Mouse (Mus musculus): ENCODE measurements around the gene Ctcf. TPM values are rescaled to one million over a fixed set of nuclear protein-coding genes. Genes with fewer than 3 reads are reported as not detected.

Gene Ctcf
- polyA plus RNA-seq, 1 experiment: 16.7 TPM

DNA sequence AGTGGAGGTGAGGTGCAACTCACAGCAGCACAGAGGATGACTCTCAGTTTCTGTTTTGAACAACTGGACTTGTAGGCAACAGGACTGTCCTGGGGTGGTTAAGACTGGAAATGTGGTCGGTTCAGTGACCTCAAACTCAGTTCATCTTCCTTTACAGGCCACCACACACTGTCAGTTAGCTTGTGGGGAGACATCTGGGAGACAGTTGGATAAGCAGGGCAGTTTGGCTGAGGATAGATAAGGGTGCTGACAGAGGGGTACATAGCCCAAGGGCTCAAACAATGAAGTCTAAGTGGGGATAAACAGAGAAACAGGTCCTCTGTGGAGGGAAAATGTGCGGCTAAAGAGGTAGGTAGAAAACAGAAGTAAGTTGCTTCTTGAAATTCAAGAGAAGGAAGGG is 27.0 kb upstream of the Ctcf start:
- WGBS: 40% methylated on average over 2 of the region's 2 CpGs
- H3K27me3 ChIP-seq (replicated peaks; ENCODE audit: control insufficient read depth, insufficient read depth, low read length): no peaks in the 10 kb centered on the region
- no peak for DNase-seq
- H3K27ac ChIP-seq (ENCODE audit: insufficient read depth, low read depth, low read length): no peak overlapping the region
- TF ChIP-seq CTCF (conservative IDR thresholded peaks at IDR 0.05; ENCODE audit: insufficient read depth, insufficient read length, low read depth, low read length) (no peak), POLR2A (IDR thresholded peaks at IDR 0.05; ENCODE audit: low read depth, low read length) (no peak)
- no peak overlapping the region for H3K4me3 ChIP-seq (ENCODE audit: insufficient read depth, low read depth, low read length)
- H3K4me1 ChIP-seq (ENCODE audit: control insufficient read depth, insufficient read depth, low read length): peaks cover 9% of the 10 kb centered on the region
- no peaks in the 10 kb centered on the region for H3K36me3 ChIP-seq (ENCODE audit: control insufficient read depth, insufficient read depth, low read length)

DNA sequence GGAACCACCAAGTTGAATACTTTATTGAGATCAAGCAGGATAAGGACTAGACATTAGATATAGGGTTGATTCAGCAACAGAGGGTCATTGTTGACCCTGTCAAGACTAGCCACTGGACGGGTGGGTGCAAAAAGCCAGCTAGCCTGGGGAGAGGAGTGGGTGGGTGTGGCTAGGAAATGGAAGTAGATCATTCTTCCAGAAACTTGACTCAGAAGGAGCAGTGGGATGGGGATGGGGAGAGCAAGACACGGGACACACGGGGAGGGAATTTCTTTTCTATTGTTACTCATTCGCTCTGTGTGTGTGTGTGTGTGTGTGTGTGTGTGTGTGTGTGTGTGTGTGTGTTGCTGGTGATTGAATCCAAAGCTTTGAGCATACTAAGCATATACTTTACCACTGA is 26.6 kb upstream of the Ctcf start:
- Histone ChIP-seq H3K4me1 (ENCODE audit: control insufficient read depth, insufficient read depth, low read length) (peaks cover 9% of the 10 kb centered on the region), H3K36me3 (ENCODE audit: control insufficient read depth, insufficient read depth, low read length) (no peaks in the 10 kb centered on the region), H3K4me3 (ENCODE audit: insufficient read depth, low read depth, low read length) (no peak overlapping the region), H3K27ac (ENCODE audit: insufficient read depth, low read depth, low read length) (no peak overlapping the region), H3K27me3 (replicated peaks; ENCODE audit: control insufficient read depth, insufficient read depth, low read length) (no peaks in the 10 kb centered on the region)
- peak; percentile 27 for DNase-seq
- WGBS: 36% methylated on average over 4 of the region's 4 CpGs
- TF ChIP-seq CTCF (conservative IDR thresholded peaks at IDR 0.05; ENCODE audit: insufficient read depth, insufficient read length, low read depth, low read length): no peak
- TF ChIP-seq POLR2A (IDR thresholded peaks at IDR 0.05; ENCODE audit: low read depth, low read length): no peak

DNA sequence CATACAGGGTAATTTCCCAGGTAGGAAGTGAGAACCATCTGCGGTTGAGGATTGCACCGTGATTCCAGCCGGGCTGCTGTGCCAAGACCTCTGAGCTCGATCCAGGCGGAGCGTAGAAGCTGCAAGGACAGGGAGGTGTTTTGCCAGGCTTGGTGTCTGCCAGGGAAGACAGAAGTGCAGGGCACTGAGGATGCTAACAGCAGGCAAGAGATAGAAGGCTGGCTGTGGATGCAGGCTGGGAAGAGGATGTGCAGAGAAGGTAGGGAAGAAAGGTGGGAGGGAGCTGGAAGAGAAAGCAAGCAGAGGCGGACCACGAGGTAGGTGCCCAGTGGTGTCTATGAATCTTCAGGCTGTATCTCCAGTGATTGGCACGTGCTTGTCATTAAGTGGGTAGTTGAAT is 24.5 kb upstream of the Ctcf start:
- H3K27me3 ChIP-seq (replicated peaks; ENCODE audit: control insufficient read depth, insufficient read depth, low read length): no peaks in the 10 kb centered on the region
- H3K4me1 ChIP-seq (ENCODE audit: control insufficient read depth, insufficient read depth, low read length): peaks cover 9% of the 10 kb centered on the region
- H3K36me3 ChIP-seq (ENCODE audit: control insufficient read depth, insufficient read depth, low read length): no peaks in the 10 kb centered on the region
- H3K4me3 ChIP-seq (ENCODE audit: insufficient read depth, low read depth, low read length): no peak overlapping the region
- DNase-seq: no peak
- TF ChIP-seq POLR2A (IDR thresholded peaks at IDR 0.05; ENCODE audit: low read depth, low read length) (no peak), CTCF (conservative IDR thresholded peaks at IDR 0.05; ENCODE audit: insufficient read depth, insufficient read length, low read depth, low read length) (no peak)
- no peak overlapping the region for H3K27ac ChIP-seq (ENCODE audit: insufficient read depth, low read depth, low read length)
- WGBS: 83% methylated on average over 9 of the region's 9 CpGs

DNA sequence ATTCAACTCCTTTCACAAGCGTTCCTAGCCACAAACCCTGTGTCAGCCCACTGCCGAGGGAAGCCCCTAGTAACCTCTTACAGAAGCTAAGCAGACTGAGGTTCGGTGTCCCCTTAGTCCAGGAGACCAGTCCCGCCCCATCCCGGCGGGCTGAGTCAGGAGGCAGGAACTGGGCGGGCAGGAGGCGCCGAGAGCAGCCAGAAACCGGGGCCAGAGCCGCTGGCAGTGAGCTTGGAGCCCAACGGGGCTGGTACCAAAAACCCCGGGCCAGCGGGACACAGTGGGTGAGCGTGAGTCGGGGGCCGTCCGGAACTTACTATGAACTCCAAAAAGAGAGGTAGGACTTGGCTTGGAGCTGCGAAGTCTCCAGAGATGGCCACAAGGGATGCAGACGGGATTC is 23.3 kb upstream of the Ctcf start:
- Histone ChIP-seq H3K4me3 (ENCODE audit: insufficient read depth, low read depth, low read length) (peak overlapping the region; percentile 62), H3K36me3 (ENCODE audit: control insufficient read depth, insufficient read depth, low read length) (peaks cover 1% of the 10 kb centered on the region; the same call in 1 of the 2 replicates), H3K4me1 (ENCODE audit: control insufficient read depth, insufficient read depth, low read length) (peaks cover 5% of the 10 kb centered on the region; the same call in 1 of the 2 replicates), H3K27me3 (replicated peaks; ENCODE audit: control insufficient read depth, insufficient read depth, low read length) (no peaks in the 10 kb centered on the region), H3K27ac (ENCODE audit: insufficient read depth, low read depth, low read length) (peak overlapping the region; percentile 65; the same call in 1 of the 2 replicates)
- 16% methylated on average over 20 of the region's 20 CpGs for WGBS
- peak; percentile 70 for DNase-seq
- no peak for TF ChIP-seq POLR2A (IDR thresholded peaks at IDR 0.05; ENCODE audit: low read depth, low read length)
- TF ChIP-seq CTCF (conservative IDR thresholded peaks at IDR 0.05; ENCODE audit: insufficient read depth, insufficient read length, low read depth, low read length): no peak

DNA sequence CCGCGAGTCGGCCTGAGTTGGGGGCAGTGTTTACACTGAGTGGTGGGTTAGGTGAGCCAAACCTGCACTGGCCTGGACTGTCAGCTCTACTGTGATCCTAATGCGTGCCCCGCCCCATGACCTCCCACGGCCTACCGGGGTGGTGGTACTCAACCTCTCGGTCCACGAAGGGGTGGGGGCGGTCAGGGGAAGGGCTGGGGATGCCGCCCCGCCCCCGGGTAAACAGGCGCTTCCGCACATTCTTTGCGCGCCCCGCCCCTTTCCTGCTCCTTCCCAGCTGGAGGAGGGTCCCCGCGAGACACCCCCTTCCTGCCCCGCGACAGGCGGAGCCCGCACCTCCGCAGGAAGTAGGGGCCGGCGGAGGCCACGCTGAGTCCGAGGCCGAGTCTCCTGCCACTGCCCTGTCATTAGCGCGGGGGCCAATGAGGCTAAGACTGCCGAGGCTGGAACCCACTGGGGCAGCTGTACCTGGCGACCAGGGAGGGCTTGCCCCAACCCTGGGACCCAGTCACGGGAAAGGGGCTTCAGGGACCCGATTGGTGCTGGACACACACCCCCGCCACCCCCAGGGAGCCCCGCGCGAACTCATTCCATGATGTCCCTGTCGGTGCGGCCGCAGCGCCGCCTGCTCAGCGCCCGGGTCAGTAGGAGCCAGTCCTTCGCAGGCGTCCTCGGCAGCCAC is 22.4 kb upstream of the Ctcf start:
- Histone ChIP-seq H3K4me3 (ENCODE audit: insufficient read depth, low read depth, low read length) (peak overlapping the region; percentile 62), H3K27me3 (replicated peaks; ENCODE audit: control insufficient read depth, insufficient read depth, low read length) (no peaks in the 10 kb centered on the region), H3K36me3 (ENCODE audit: control insufficient read depth, insufficient read depth, low read length) (peaks cover 4% of the 10 kb centered on the region; the same call in 1 of the 2 replicates), H3K27ac (ENCODE audit: insufficient read depth, low read depth, low read length) (0 out of 2 replicates have a peak overlapping the region, but pooled peaks have one; percentile 51), H3K4me1 (ENCODE audit: control insufficient read depth, insufficient read depth, low read length) (no peaks in the 10 kb centered on the region; the same call in 1 of the 2 replicates)
- peak; percentile 90 for DNase-seq
- WGBS: 26% methylated on average over 50 of the region's 50 CpGs
- no peak for TF ChIP-seq POLR2A (IDR thresholded peaks at IDR 0.05; ENCODE audit: low read depth, low read length)
- TF ChIP-seq CTCF (conservative IDR thresholded peaks at IDR 0.05; ENCODE audit: insufficient read depth, insufficient read length, low read depth, low read length): no peak

DNA sequence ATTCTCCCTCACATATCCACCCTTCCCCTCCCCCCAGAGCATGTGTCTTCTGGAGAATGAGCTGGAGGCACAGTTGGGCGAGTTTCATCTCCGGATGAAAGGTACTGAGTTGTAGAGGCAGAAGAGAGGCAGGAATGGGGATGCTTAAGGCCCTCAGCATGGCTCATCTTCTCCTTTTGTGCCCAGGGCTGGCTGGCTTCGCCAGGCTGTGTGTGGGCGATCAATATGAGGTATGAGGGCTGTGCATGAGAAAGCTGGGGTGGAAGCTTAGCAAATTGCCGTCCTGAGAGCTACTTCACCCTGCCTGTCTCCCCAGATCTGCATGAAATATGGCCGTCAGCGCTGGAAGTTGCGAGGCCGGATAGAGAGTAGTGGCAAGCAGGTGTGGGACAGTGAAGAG is 20.4 kb upstream of the Ctcf start:
- DNase-seq: no peak
- H3K4me3 ChIP-seq (ENCODE audit: insufficient read depth, low read depth, low read length): no peak overlapping the region
- TF ChIP-seq POLR2A (IDR thresholded peaks at IDR 0.05; ENCODE audit: low read depth, low read length) (no peak), CTCF (conservative IDR thresholded peaks at IDR 0.05; ENCODE audit: insufficient read depth, insufficient read length, low read depth, low read length) (no peak)
- H3K27me3 ChIP-seq (replicated peaks; ENCODE audit: control insufficient read depth, insufficient read depth, low read length): no peaks in the 10 kb centered on the region
- H3K4me1 ChIP-seq (ENCODE audit: control insufficient read depth, insufficient read depth, low read length): no peaks in the 10 kb centered on the region; the same call in 1 of the 2 replicates
- peaks cover 5% of the 10 kb centered on the region; the same call in 1 of the 2 replicates for H3K36me3 ChIP-seq (ENCODE audit: control insufficient read depth, insufficient read depth, low read length)
- H3K27ac ChIP-seq (ENCODE audit: insufficient read depth, low read depth, low read length): no peak overlapping the region
- WGBS: 88% methylated on average over 9 of the region's 9 CpGs

DNA sequence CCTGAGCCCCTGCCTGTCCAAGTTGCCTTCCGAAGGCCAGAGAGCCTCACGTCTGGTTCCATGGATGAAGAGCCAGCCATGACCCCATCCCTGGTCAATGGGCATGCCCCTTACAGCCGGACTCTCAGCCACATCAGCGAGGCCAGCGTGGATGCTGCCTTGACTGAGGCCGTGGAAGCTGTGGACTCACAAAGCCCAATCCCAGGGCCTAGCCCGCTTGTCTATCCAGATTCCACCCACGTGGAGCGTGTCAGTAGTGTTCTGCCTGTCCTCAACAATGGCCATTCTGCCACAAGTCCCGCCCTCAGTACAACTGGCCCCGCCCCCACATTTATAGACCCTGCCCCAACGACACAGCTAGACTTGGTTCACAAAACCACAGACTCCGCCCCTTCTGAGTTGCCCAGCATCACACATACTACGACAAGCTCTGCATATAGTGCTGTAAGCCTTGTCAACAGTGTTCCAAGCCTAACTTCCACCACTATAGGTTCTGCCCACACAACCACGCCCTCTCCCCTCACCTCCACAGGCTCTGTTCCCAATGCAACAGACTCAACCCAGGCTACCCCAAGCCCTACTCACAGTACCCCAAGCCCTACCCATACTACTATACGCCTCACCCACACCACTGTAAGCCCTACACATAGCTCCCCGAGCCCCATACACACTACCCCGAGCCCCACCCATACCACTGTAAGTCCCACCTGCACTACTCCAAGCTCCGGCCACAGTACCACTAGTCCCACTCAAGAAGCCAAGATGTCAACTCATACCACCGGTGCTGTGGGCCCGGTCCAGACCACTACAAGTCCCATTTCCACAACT is 18.7 kb upstream of the Ctcf start:
- H3K4me1 ChIP-seq (ENCODE audit: control insufficient read depth, insufficient read depth, low read length): 0 out of 2 replicates have a peak, but pooled peaks cover under 1% of the 10 kb centered on the region
- H3K4me3 ChIP-seq (ENCODE audit: insufficient read depth, low read depth, low read length): no peak overlapping the region
- DNase-seq: no peak
- WGBS: 87% methylated on average over 21 of the region's 21 CpGs
- H3K36me3 ChIP-seq (ENCODE audit: control insufficient read depth, insufficient read depth, low read length): peaks cover 5% of the 10 kb centered on the region; the same call in 1 of the 2 replicates
- H3K27me3 ChIP-seq (replicated peaks; ENCODE audit: control insufficient read depth, insufficient read depth, low read length): no peaks in the 10 kb centered on the region
- TF ChIP-seq POLR2A (IDR thresholded peaks at IDR 0.05; ENCODE audit: low read depth, low read length) (no peak), CTCF (conservative IDR thresholded peaks at IDR 0.05; ENCODE audit: insufficient read depth, insufficient read length, low read depth, low read length) (no peak)
- H3K27ac ChIP-seq (ENCODE audit: insufficient read depth, low read depth, low read length): no peak overlapping the region
